Mouse (Mus musculus) neutrophil, adult 65 days (primary cell): ENCODE results near the gene Nos1ap. TPM values are rescaled to one million over a fixed set of nuclear protein-coding genes. Genes with fewer than 3 reads are reported as not detected.

Source experiments
- total RNA-seq: library from RNA; stranded (reverse); gene quantifications from 2 replicates; pipeline ENCODE4 v1.2.4, GENCODE M21; 2023

Gene Nos1ap
- total RNA-seq: 37.7 and 54.8 TPM in 2 replicates

DNA sequence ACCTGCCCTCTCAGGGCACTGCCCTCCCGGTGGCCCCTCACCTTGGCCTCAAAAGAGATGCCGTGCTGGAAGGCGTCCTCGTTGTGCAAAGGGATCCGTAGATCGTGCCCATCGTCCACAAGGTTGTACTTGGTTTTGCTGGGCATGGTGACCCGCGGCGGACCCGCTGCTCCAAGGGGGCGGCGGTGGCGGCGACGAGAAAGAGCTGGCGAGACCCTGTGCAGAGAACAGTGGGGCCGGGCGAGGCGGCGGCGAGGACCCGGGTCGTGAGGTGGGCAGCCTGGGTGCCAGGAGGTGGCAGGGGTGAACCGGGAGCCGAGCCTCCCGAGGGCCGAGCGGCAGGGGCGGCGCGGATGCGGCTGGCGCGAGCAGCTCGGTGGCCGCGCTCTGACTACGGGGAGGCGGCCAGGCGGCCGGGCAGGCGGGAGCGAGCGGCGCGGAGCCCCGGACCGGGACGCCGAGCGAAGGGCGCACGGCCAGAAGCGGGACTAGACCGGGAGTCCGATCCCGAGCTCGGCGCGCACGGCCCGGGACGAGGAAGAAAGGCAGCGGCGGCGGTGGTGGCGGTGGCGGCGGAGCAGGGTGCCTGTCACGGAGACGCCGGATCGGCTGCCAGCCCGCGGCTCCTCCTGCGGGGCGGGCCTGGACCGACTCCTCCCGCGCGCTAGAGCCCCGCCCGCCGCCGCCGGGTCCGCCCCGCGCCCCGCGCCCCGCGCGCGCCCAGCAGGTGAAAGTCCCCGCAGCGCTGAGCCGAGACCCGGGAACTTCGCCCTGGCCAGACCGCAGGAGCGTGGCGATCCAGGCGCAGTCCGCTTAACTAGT, at the start of gene Nos1ap:
Nos1ap (minus strand) TSS at position 643 of the 822 bp plus-strand sequence.

DNA sequence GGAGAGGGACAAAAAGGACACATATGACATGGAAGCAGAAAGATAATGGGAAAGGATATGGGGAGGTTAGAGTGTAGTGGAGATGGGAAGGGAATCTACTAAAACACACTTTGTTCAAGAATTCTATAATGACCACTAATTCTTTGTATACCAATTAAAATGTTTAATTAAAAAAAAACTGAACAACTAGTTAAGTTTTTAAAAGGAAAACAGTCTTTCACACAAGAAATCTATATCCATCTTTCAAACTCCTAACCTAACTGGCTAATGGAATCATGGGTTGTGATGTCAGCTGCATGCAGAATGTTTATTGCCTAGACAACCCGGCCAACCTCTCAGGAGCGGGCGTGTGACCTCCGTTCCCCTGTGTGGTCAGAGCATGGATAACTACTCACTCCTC, 281.2 kb downstream of the Nos1ap start, which contains the start of gene Spata46:
Spata46 (plus strand) TSS at position 301 of the 400 bp plus-strand sequence.

DNA sequence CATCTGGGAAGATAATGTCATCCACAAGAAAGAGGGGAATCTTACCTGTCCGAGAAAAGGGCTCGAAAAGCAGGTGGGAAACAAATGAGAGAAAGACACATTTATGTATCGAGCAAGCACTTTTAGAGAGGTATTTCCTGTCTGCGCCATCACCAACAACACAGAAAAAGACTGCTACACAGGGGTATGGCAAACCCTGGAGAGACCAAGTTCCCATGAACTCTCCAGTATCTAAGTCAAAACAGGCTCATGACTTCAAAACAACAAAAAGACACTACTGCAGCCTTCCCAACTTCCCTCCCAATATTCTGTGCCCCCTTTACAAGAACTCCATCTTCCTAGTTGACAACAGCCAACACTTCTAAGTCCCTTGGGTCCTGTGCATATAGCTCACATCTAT, 283.4 kb downstream of the Nos1ap start, which contains the start of gene Gm7694:
Gm7694 (minus strand) TSS at position 101 of the 400 bp plus-strand sequence.

DNA sequence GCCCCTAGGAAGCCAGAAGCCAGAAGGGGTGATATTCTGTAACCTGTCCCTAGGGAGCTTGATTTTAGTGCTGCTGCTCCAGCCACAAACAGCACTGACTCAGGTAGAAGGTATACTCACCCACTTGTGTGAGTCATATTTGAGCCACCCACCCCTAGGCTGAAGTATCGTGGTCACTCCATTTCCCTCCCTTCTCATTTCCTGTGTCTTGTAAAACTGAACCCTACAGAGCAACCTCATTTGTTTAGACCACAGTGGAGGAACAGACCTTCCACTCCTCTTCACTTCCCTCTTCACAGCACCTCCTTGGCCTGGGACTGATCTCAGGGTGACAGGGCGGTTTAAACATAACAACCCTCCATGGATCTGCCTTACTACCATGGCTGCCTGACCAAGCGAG, 312.6 kb downstream of the Nos1ap start, which contains the start of gene Sh2d1b1:
Sh2d1b1 (plus strand) TSS at position 305 of the 400 bp plus-strand sequence.

Other genes starting within 250 kb of the Nos1ap start
- gene Olfml2b, start 54.7 kb upstream of the Nos1ap start, total RNA-seq: 37.6 and 39.9 TPM in 2 replicates